Mouse (Mus musculus): Measurements from ENCODE around the gene Thoc3.

DNA sequence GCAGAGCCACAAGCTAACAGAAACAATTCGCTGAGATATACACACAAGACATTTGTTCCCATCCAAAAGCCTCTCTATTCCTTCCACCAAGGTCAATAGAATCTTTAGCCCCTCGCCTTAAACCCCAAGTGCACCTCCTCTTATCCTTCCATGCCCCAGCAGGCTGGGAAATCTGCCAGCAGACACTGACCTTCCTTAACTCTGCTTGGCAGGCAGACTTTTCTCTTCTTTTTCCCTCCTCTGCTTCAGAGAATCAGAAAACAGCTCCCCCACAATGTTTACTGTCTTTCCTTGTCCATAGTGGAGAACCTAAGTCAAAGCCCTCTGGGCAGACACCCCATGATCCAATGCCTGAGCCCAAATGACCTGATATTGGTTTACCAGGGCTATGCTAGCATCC is 6.3 kb upstream of the Thoc3 start:
- TF ChIP-seq CTCF (IDR thresholded peaks at IDR 0.05; ENCODE audit: control insufficient read depth, insufficient read depth, insufficient read length) (no peak), MAX (IDR thresholded peaks at IDR 0.05) (no peak), CEBPB (IDR thresholded peaks at IDR 0.05; ENCODE audit: low read depth) (no peak), MYOD1 (IDR thresholded peaks at IDR 0.05; ENCODE audit: control insufficient read depth, insufficient read length, low read depth) (no peak), USF1 (IDR thresholded peaks at IDR 0.05; ENCODE audit: low read depth) (no peak), MYOG (IDR thresholded peaks at IDR 0.05; ENCODE audit: control insufficient read depth, extremely low read depth, insufficient read length) (no peak), FOSL1 (IDR thresholded peaks at IDR 0.05; ENCODE audit: insufficient read depth, low read length, poor library complexity, severe bottlenecking) (no peak)

Data from C2C12 (cell line).